In the genomic region with DNA sequence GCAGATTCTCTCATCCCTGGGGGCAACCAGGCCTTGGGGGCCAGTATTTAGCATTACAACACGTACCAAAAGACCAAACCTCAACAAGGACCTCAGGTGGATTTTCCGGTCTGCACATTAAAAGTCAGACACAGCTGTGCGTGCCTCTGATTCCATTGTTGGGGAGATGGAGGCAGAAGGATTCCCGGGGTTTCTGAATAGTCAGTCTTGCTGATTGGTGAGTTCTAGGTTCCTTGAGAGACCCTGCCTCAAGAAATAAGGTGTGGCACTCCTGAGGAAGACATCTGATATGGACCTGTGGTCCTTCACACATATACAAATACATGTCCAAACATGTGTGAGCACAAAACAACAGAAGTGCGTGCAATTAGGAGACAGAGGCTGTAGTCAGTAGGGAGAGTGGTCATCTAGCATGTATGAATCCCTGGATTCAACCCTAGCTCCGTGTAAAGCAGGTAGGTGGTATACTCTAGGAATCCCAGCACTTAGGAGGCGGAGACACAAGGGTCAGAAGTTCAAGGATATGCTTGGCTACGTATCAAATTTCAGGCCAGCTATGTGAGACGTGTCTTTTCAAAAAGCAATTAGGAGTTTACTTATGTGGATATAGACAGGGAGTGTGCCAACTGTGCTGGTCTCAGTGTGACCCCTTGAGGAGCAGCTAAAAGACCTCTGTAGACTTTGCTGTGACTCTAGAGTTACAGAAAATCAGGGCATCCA, we compare ENCODE assay signal across 27 mouse cellular contexts. TPM values are rescaled to one million over a fixed set of nuclear protein-coding genes. Genes with fewer than 3 reads are reported as not detected.
A peak's percentile ranks its signal among the peaks of the same experiment; 100 is the strongest.
DNase-seq lines count a peak whose midpoint lies in the region; ATAC-seq and TF ChIP-seq lines count a peak whose summit lies in the region.
"Had no signal": no experiment of that assay in that cellular context is flagged by ENCODE, and none has a peak within 500 bp of the region (broad histone marks: within the 10 kb centered on the region; RNA-seq: fewer than 3 reads in every experiment).

No protein-coding gene starts in this region.

- no peak for ATAC-seq in lung, embryonic 14.5 days (ENCODE audit: insufficient read depth)
- ATAC-seq in hindbrain, embryonic 12.5 days (ENCODE audit: low FRiP score) = no peak
- ATAC-seq: activated CD4-positive, CD25-positive, alpha-beta regulatory T cell, adult 4 months; forebrain, embryonic 16.5 days; liver, postnatal 0 days; midbrain, embryonic 15.5 days; Patski had no signal

- no peak overlapping the region for H3K4me3 ChIP-seq in kidney, adult 2 months (ENCODE audit: insufficient read depth, low read depth, low read length)
- H3K4me3 ChIP-seq in lung, embryonic 14.5 days (ENCODE audit: low read depth, low read length) = no peak overlapping the region
- no peak overlapping the region for H3K4me3 ChIP-seq in hindbrain, embryonic 12.5 days
- H3K4me3 ChIP-seq: heart, adult 2 months; heart, embryonic 15.5 days; hindbrain, embryonic 15.5 days; left cerebral cortex, adult 2 months; midbrain, embryonic 15.5 days; neural tube, embryonic 13.5 days; stomach, embryonic 15.5 days had no signal

- H3K4me1 ChIP-seq in kidney, adult 2 months (ENCODE audit: control insufficient read depth, insufficient read depth, low read length) = peaks cover 14% of the 10 kb centered on the region; the same call in 1 of the 2 replicates
- no peaks in the 10 kb centered on the region; the same call in 1 of the 2 replicates for H3K4me1 ChIP-seq in lung, embryonic 14.5 days (ENCODE audit: insufficient read depth)
- peaks cover 5% of the 10 kb centered on the region for H3K4me1 ChIP-seq in hindbrain, embryonic 12.5 days
- H3K4me1 ChIP-seq: hindbrain, embryonic 15.5 days; midbrain, embryonic 15.5 days; neural tube, embryonic 13.5 days; stomach, embryonic 15.5 days had no signal

- 61% methylated on average over 9 of the region's 9 CpGs for WGBS in kidney, adult 2 months
- WGBS in lung, embryonic 14.5 days = 59% methylated on average over 9 of the region's 9 CpGs
- 78% methylated on average over 9 of the region's 9 CpGs for WGBS in hindbrain, embryonic 12.5 days

- TF ChIP-seq CTCF in kidney, adult 2 months (conservative IDR thresholded peaks at IDR 0.05; ENCODE audit: insufficient read depth, insufficient read length, low read depth, low read length) = no peak
- TF ChIP-seq CTCF in lung, embryonic 14.5 days (IDR thresholded peaks at IDR 0.05; ENCODE audit: low read depth) = no peak

- no peaks in the 10 kb centered on the region for H3K9me3 ChIP-seq in lung, embryonic 14.5 days (ENCODE audit: low read depth, low read length)
- H3K9me3 ChIP-seq in hindbrain, embryonic 12.5 days (replicated peaks) = no peaks in the 10 kb centered on the region
- H3K9me3 ChIP-seq: G1E; heart, embryonic 15.5 days; hindbrain, embryonic 15.5 days; midbrain, embryonic 15.5 days; neural tube, embryonic 13.5 days; stomach, embryonic 15.5 days had no signal

- H3K4me2 ChIP-seq in lung, embryonic 14.5 days = no peak overlapping the region
- no peak overlapping the region for H3K4me2 ChIP-seq in hindbrain, embryonic 12.5 days (replicated peaks)
- H3K4me2 ChIP-seq: heart, embryonic 15.5 days; hindbrain, embryonic 15.5 days; liver, embryonic 11.5 days; midbrain, embryonic 15.5 days; neural tube, embryonic 13.5 days; stomach, embryonic 15.5 days had no signal

- peak overlapping the region; percentile 91 for H3K27ac ChIP-seq in kidney, adult 2 months (ENCODE audit: insufficient read depth, low read depth, low read length)
- H3K27ac ChIP-seq in lung, embryonic 14.5 days (ENCODE audit: low read depth) = no peak overlapping the region
- no peak overlapping the region for H3K27ac ChIP-seq in hindbrain, embryonic 12.5 days
- H3K27ac ChIP-seq: heart, adult 2 months; heart, embryonic 15.5 days; hindbrain, embryonic 15.5 days; left cerebral cortex, adult 2 months; midbrain, embryonic 15.5 days; neural tube, embryonic 13.5 days; stomach, embryonic 15.5 days had no signal

- TF ChIP-seq POLR2A in kidney, adult 2 months (IDR thresholded peaks at IDR 0.05; ENCODE audit: low read depth, low read length) = no peak

- no peaks in the 10 kb centered on the region; the same call in none of the 2 replicates for H3K36me3 ChIP-seq in kidney, adult 2 months (ENCODE audit: control insufficient read depth, insufficient read depth, low read length)
- H3K36me3 ChIP-seq in lung, embryonic 14.5 days (ENCODE audit: insufficient read depth) = peaks cover 41% of the 10 kb centered on the region
- H3K36me3 ChIP-seq in hindbrain, embryonic 12.5 days = no peaks in the 10 kb centered on the region
- H3K36me3 ChIP-seq: hindbrain, embryonic 15.5 days; midbrain, embryonic 15.5 days; neural tube, embryonic 13.5 days had no signal

- H3K9ac ChIP-seq in lung, embryonic 14.5 days = no peak overlapping the region
- H3K9ac ChIP-seq in hindbrain, embryonic 12.5 days = no peak overlapping the region
- H3K9ac ChIP-seq: heart, embryonic 15.5 days; hindbrain, embryonic 15.5 days; liver, postnatal 0 days; midbrain, embryonic 15.5 days; neural tube, embryonic 13.5 days; stomach, embryonic 15.5 days had no signal

- no peaks in the 10 kb centered on the region for H3K27me3 ChIP-seq in kidney, adult 2 months (replicated peaks; ENCODE audit: control insufficient read depth, insufficient read depth, low read length)
- H3K27me3 ChIP-seq in lung, embryonic 14.5 days (ENCODE audit: insufficient read depth, low read length) = no peaks in the 10 kb centered on the region
- H3K27me3 ChIP-seq in hindbrain, embryonic 12.5 days = no peaks in the 10 kb centered on the region
- H3K27me3 ChIP-seq: heart, embryonic 15.5 days; hindbrain, embryonic 15.5 days; midbrain, embryonic 15.5 days; neural tube, embryonic 13.5 days; Patski; stomach, embryonic 15.5 days had no signal

- DNase-seq in embryo, embryonic 10 days (ENCODE audit: low spot score) = peak; percentile 49
- no peak for DNase-seq in embryo, embryonic 11 days
- peak; percentile 62 for DNase-seq in kidney, adult 2 months
- no peak for DNase-seq in kidney, adult 8-10 months
- DNase-seq in lung, embryonic 14.5 days = peak; percentile 44
- no peak for DNase-seq in lung, postnatal 10 days
- peak; percentile 41 for DNase-seq in kidney, postnatal 14 days
- DNase-seq: adrenal gland, adult 8-10 months; cerebellum, postnatal 10 days; gastrocnemius, postnatal 25 days; heart, adult 2 months; heart, postnatal 4 days; liver, postnatal 0 days; lung, postnatal 36 days; thymus, postnatal 36 days had no signal

RNA-seq across cellular contexts. Expression of a gene that starts 39.7 kb away (rescaled TPM):
- polyA plus RNA-seq in kidney, adult 2 months (2012; rRNA removed) = 57.9 and 67.6 TPM in 2 replicates
- 9.0 and 9.7 TPM in 2 replicates for polyA plus RNA-seq in lung, embryonic 14.5 days (2014; fragmentation: Nextera tagmentation; extraction: Ambion mirVana)
- polyA plus RNA-seq in hindbrain, embryonic 12.5 days (2016; fragmentation: Nextera tagmentation; extraction: Ambion mirVana) = 3.0 and 3.6 TPM in 2 replicates

Comparison
In these comparisons a context has a peak if more than half of its experiments do, and no peak if none do; other contexts are left out.
1. DNase-seq: peak in embryo, embryonic 10 days (single experiment), kidney, adult 2 months (single experiment), lung, embryonic 14.5 days (single experiment) and kidney, postnatal 14 days (single experiment); none in embryo, embryonic 11 days (single experiment), kidney, adult 8-10 months (0 of 2) and lung, postnatal 10 days (single experiment).